Mouse (Mus musculus) testis, adult 2 months (tissue): ENCODE data around the gene Fbxl16.

Experiments used
- CTCF ChIP-seq: fragments of 200-500 bp; IDR thresholded peaks from 2 replicates; pipeline ENCODE4 v1.5.1; 2012; ENCODE audit warnings: low read depth, mild to moderate bottlenecking, inconsistent platforms, low read length, moderate library complexity; ENCODE audit not compliant: control insufficient read depth, insufficient read depth, insufficient replicate concordance
- POLR2A ChIP-seq: fragments of 200-500 bp; IDR thresholded peaks from 2 replicates; pipeline ENCODE4 v1.6.1; 2012; ENCODE audit warnings: low read depth, mild to moderate bottlenecking, inconsistent platforms, low read length, moderate library complexity; ENCODE audit not compliant: control insufficient read depth

DNA sequence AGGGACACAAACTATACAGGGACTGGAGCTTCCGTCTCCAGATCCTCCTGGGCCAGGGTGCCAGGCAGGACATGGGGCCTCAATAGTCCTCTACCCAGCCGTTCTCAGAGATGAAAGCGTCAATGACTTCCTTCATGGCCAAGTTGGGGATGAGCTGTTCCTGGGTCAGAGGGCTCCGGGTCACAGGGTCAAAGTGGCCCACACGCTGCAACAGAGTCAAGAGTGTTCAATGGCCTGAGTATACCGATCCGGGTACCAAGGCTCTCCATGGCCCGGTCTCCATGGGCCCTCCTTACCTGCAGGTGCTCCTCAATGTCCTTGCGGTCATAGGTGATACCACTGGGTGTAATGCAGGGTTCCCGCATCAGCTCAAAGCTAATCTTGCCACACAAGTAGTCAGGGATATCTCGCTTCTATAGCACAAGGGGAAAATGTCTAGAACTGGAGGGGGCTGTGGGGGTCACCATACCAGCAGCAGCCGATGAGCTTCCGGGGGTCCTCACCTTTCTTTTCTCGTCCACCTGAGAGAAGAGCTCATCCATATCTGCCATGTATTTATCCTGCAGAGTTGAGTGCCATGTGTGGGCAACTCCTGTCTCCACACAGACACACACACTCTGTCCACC, 22.0 kb downstream of the Fbxl16 start:
- TF ChIP-seq CTCF (no peak), POLR2A (no peak)
